Mouse (Mus musculus) cerebellum, adult 11 months (tissue): Measurements from ENCODE around the gene Schip1.

Experiments
- DNase-seq: peaks from one replicate; pipeline ENCODE4 v3.0.0; 2022

The Schip1 gene

DNA sequence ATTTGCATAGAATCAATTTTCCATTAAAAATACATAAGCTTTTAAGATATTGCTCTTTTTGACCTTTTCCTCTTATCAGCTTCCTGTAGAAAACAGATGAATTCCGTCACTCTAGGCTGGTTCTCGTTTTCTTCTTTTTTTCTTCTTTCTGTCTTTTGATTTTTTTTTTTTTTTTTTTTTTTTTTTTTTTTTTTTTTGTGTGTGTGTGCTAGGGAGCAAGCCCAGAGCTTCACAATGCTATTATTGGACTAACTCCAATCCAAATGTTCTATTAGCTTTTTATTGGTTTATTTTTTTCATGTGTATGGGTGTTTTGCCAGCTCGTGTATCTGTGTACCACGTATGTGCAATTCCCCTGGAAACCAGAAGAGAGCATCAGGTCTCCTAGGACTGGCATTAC is 420.0 kb downstream of the Schip1 start:
- DNase-seq, result no peak

DNA sequence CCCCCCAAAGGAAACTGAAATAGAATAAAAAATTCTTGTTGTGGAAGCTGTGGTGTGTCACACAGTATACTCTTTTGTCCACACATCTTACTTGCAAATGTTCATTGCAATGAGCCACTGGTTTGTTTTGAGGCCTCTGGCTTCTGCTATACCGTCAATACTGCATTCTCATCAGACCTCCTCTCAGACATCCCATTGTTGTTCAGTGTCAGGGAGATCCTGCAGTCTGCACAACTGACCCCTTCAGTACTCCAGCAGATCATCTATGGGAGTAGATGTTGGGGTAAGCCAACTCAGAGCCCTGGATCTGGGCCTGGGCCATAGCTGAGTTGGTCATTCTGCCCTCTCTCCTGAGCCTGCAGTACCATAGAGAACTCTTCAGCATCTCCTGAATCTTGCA is 423.0 kb downstream of the Schip1 start:
- DNase-seq, result no peak

DNA sequence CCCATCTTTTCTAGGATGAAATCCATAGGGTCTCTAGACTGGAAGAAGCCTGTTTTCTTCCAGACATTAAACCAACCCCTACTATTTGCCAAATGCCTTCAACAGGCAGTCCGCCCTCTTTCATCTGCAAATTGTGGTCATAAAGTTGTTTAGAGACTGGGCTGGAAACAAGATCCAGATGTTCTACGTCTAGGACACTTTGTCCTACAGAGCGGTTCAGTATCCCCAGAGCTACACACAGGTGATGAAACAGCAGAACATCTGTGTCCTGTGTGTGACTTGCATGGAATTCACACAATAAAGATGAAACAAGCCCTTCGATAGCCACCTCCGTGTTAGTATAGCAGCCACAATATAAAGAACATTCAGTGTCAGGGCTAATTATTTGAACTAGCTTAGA is 423.7 kb downstream of the Schip1 start:
- DNase-seq, result no peak

DNA sequence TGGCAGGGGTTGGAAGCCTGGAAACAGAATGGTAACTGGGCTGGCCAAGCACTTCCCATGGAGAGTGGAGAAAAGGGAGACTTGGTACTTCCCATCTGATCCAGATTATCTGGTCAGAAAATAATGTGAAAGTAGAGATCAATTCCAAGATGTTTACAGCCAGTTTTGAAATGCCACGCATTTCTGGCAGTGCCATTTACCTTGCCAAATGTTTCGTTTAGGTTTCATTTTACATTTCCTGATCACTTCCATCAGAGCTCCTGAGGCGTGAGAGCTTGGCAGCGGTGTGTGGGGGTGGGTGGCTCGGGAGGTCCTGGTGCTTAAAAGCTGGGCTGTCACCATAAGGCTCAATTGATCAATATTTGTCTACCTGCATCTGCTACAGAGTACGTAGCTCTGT is 426.9 kb downstream of the Schip1 start:
- no peak for DNase-seq

DNA sequence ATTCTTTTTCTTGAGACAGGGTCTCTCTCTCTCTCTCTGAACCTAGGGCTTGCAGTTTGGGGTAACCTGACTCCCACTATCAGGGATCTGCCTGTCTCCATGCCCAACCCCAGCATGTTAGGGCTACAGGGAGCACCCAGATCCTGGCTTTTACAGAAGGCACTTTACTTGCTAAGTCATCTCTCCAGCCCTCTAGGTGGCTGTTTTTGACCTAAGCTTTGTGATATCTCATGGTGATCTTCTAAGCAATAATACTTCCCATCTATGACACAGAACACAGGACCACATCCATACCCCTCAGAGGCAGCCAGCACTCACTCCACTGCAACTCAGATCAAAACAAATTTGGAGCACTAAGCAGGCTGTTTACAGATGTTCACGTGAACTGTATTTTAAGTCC is 427.5 kb downstream of the Schip1 start:
- DNase-seq, result no peak

DNA sequence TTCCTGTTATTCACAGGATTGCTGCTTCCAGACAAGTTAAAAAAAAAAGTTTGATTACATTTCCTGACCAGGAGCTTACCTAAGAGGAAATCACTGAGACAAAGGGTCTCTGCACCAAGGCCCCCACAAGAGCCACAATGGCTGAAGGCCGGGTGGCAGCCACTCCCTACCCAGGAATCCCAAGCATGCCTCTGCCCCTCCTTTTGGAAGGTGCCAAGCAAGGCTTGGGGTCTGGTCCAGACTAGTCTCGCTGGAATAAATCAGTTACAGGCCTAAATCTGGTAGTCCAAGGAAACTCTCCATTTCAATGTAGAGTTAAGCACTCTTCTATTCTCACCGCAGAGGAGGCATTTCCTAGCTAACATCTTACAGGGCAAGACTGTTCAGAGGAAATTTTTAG is 427.9 kb downstream of the Schip1 start:
- no peak for DNase-seq

DNA sequence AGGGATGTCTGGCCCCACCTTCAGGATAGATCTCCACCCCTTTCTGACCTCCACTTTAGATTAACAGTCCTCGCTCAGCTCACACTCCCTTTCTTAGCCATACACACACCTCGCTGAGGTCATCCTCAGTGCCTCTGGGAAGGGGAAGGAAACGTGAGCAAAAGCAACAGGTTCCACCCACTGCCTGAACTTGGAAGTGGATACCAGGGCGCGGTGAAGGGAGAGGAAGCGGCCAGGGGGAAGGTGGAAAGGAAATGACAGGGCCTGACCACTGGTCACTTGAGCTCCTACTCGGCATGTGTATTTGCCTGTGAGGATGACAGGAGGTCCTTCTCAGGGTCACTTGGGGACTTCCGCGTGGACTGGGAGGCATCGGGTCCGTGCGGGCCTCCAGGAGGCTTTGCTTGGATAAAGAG is 428.6 kb downstream of the Schip1 start:
- DNase-seq, result peak; percentile 4

DNA sequence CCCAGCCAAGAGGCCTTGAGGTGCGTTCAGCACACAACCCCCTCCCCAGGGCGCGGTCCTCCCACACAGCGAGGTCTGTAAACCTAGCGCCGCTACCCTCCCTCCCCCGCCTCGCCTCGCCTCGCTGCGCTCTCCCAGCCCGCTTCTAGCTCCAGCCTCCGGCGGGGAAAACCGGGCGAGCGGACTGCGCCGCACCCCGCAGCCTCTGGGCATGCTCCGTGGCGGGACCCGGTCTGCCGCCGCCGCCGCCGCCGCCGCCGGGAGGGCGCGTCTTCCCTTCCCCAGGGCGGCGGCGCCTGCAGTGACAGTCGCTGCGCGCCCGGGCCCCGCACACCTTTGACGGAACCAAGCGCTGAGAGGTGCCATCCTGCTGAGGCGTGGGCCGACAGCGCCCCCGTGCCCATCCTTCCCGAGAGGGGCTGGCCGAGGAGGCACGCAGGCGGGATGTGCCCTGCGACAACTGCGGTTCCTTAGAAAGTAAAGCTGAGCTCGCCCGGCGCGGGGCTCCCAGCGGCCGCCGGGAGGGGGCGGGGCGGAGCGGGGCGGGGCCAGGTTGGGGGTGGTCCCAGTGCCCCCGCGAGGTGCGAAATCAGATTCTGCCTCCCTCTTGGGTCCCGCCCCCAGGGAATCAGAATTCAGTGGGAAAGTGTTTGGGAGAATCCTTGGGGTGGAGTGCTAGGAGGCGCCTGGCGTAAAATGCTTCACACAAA is 429.1 kb downstream of the Schip1 start:
- peak; percentile 22 for DNase-seq

DNA sequence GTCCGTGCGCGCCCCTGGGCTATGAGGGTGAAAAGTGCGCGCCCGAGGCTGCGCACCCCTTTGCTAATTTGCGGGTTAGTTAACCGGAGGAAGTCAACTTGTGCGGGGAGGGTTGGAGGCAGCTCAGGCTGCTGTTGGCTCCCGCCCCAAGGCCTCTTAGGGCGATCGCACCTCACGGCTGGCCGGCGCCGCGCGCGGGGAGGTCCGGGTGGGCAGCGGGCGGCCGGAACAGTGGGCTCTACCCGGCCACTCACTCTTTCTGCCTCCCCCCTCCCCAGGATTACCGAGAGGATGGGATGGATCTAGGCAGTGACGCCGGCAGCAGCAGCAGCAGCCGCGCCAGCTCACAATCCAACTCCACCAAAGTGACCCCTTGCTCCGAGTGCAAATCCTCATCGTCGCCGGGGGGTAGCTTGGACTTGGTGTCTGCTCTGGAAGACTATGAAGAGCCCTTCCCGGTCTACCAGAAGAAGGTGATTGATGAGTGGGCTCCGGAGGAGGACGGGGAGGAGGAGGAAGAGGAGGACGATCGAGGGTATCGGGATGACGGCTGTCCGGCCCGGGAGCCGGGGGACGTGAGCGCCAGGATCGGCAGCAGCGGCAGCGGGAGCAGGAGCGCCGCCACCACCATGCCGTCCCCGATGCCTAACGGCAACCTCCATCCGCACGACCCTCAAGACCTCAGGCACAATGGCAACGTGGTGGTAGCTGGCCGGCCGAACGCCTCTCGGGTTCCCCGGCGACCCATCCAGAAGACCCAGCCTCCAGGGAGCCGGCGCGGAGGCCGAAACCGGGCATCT is 429.9 kb downstream of the Schip1 start:
- DNase-seq, result peak; percentile 12

DNA sequence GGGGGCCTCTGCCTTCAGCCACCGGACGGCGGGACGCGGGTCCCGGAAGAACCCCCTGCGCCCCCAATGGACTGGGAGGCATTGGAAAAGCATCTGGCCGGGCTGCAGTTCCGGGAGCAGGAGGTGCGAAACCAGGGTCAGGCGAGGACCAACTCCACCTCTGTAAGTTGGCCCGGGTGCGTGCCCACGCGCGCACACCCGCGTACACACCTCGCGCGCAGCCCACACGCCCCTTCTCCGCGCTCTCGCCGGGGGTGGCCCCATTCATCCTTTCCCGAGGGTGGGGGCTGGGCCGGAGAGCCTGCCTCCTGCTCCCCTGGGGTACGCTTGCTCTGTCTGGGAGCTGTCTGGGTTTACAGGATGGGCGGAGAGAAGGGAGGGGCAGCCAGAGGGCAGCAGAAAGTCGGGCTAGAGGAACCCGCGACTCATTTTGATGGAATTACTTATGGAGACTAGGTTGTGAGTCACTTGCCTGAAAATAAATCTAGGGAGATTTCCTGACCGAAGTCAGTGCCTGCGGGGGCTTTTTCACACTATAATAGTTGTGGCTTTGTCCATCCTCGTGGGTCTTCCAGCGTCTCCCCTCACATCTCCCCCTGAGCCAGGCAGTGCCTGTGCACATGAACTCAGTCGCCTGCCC is 430.6 kb downstream of the Schip1 start:
- peak; percentile 8 for DNase-seq

DNA sequence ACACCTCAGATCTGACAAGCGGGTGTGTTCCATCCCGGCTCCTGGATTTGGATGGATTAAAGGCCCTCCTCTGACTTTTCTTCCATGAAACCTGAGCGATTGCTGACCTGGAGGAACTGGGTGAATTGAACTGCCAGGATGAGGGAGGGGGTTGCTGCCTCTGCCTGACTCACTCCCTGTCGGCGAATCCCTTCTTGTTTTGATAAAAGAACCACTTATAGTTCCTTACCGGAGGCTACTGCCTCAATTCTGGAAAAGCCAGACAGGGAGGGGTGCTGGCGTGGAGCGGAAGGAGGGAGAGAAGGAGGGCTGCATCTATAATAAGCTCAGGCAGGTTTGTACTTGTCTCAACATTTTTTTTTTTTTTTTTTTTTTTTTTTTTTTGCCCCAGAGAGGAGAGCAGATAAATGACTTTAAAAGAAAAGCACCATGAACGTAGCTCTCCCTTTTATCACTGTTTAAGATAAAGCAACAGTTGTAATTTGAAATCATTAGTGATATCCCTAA is 431.2 kb downstream of the Schip1 start:
- no peak for DNase-seq

DNA sequence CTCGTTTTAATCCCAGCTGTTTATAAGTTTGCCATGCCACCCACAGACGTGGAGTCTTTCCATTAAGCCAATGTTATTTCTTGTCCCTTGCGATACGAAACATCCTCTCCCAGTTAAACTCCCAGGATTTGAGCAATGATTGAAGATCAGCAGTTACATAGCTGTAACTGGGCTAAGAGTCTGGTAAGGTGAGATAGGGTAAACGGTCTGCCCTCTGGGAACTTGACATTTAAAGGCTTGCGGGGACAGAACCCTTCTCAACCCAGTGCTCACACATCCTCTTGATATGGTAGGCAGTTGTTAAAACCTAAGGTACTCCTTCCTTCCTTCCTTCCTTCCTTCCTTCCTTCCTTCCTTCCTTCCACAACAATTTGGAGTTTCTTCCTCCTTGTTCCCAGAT is 431.9 kb downstream of the Schip1 start:
- no peak for DNase-seq

DNA sequence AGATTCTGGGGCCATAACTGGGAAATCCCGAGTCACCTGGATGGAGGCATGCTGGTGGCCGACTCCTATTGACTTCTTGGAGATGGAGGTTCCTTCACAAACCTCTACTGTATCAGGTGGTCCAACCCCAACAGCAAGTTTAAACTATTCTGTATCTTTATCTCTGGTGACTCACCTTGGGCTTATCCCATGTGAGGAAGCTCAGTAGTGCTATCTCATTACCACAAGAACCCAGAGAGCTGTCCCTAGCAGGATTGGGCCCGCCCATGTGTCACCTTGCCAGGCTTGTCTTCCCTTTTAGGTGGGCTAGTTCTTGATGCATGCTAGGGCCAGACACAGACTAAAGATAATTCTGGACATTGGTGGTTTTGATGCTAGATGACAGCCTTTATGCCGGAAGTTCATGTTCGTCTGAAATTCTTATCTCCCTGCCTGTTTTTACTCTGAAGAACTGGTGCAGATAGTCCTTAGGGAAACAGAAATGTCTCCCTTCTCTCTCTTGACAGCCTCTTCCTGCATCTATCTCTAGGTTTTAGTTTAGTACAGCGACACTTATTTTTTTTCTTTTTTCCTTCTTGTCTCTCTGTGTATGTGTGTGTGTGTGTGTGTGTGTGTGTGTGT is 435.0 kb downstream of the Schip1 start:
- DNase-seq, result no peak

DNA sequence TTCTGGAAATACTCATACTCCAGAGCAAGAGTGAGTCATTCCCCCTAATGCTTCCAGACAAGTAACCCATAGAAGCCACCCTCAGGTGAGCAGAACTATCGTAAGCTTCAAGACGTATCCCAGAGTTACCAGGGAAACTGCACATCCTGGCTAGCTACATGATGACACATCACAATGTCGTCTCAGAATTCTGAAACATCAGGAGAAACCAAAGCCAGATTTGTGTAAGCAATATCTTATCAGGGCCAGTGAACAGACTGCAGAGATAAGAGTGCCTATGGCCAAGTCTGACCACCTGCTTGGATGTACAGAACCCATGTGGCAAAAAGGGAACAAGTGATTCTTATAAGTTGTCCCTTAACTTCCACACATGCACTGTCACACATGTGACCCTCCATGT is 440.2 kb downstream of the Schip1 start:
- DNase-seq, result no peak

DNA sequence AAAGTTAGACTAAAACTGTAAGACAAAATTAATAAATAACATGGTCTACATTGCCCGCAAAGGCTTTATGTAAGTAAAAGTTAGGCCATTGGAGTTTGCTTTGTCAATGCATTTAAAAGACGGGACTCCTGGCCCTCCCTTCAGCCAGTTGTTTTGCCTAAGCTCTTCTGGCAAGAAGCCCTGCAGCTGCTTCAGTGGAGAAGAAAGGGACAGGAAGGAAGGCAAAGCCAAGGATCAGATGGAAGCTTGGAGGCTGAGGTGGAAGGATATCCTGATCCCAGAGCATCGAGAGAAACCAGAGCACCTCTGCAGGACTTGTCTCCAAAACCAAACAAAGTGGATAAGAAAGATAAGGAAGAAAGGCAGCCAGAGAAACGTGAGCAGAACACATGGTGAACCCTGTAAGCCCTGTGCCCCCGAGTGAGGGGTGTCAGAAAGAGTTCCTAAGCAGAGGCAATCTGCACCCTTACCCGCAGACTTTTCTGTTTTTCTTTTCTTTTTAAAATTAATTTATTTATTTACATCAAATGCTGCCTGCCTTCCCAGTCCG is 442.2 kb downstream of the Schip1 start:
- no peak for DNase-seq

DNA sequence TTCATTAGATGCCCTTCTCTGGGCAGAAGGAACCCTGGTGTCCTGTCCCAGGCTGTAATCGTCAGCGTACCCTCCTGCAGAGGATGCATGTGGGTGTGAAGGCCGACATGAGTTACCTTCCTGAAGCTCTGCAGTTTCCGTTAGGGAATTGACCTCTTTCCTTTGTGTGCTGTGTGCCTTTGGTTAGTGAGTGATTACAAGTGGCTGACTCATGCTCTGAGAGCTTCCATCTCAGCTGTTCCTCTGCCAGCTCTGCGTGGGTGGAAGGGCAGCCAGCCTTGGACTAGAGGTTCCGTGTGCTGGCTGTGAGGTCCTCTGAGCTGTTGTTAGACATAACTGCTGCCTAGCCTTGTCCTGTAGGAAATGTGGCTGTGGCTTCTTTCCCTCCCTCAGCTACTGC is 444.0 kb downstream of the Schip1 start:
- DNase-seq, result peak; percentile 52

DNA sequence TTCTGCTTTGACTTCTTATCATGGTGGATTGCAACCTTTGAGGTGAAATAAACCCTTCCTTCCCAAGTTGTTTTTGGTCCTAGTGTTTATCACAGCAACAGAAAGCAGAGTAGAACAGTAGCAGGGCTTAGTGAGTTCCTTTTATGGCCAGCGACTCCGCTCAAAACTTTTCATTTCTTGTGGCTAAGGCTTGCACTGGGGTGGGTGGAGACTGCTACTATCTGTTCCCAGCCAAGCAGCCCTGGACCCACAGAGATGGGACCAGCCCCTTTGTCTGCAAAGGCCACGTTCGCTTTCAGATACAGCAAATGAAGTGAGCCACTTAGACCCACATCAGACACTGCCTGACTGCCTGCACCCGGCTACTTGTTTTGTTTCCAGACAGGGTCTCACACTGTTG is 446.3 kb downstream of the Schip1 start:
- no peak for DNase-seq

DNA sequence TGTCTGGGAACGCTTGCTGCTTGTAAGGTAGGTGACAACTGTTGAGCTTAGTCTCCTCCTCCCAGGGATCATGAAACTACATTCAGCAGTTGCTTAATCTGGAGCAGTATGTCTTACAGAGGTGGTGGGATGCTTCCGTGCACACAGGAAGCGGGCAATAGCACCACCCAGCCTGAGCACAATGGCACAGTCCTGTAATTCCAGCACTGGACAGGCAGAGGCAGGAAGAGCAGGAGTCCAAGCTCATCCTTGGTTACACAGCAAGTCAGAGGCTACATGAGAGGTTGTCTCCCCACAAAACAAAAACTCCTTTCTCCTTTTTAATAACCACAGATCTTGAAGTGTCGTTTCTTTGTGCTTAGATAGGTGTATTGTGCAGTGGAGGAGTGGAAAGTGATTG is 447.1 kb downstream of the Schip1 start:
- no peak for DNase-seq

DNA sequence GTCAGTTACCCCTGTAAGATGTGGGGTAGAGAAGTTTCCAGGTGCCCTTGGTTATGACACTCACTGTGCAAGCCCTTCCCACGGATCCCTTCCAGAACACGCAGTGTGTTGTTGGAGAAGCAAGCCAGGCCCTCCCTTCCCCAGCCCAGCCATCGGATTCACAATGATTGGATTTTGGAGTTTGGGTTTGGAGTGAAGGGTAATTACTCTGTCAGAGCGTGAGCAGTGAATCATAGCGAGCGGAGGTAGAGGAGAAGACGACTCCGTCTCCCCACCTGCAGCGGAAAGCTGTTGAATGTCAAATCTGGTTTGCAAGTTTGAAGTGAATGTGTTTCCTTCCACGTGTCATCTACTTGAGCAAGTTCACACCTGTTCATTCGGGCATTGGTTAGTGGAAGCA is 447.7 kb downstream of the Schip1 start:
- DNase-seq, result no peak

DNA sequence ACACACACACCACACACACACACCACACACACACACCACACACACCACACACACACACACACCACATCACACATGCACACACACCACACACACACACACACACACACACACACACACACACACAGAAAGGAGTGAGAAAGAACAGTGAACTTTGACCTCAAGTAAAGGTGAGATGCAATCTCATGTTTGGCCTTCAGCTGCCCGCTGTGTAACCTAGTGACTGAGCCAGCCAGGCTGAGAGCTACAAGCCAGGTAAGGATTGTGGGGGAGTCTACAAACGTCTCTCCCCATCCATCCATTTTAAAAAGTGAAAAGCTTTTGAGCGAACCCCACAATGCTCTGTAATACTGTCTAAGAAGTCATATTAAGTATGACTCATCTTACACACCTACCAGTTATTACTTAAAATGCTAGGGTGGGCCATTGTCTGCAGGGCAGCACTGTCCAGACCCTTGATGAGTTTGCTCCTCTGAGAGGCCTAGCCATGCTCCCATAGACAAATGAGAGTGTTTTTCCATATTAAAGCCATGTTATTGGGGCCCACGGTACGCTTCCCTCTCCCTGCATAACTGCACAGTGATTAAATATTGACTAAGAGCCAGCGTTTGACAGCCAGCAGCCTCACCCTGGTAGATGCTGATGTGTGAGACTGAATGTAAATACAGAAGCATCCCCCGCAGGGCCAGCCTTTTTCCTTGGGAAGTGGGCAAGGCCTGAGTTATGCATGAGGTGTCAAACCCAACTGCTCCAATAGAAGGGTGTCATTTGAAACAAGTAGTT is 448.9 kb downstream of the Schip1 start:
- DNase-seq, result no peak

DNA sequence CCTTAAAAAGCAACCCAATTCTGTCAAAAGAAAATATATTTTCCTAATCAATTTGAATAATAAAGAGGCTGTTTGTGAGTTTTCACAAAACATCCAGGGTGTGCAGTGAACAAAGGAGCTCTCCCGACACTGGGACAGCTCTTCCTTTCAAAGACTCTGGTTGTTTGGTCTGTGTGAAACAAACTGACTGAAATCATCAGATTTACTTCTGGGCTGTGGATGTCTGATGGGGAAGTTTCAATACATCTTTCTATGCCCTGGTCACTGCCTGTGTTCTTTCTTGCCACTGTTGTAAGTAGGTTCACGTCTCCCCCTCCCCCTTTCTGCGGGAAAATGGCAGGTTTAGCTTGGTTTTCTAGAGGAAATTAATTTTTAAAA is 449.5 kb downstream of the Schip1 start:
- DNase-seq, result no peak

DNA sequence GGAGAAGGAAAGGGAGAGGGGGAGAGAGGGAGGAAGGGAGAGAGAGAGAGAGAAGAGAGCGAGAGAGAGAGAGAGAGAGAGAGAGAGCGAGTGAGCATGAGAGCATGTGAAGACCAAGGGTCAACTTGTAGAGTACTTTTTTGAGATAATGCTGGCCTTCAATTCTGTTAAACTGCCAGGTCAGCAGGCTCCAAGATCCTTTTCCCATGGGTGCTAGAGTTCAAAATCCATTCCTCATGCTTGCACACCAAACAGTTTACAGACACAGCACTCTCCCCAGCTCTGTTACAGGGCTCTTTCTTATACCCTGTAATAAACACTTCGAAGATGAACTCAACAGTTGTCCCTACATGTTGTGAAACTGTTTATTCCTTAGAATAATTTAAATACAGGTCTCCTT is 450.1 kb downstream of the Schip1 start:
- no peak for DNase-seq
